18 mouse cellular contexts compared by ENCODE assay signal in genomic region chr10:3650561-3650960, GRCm38 (mm10).
"Had no signal": no experiment of that assay in that cellular context is flagged by ENCODE, and none has a peak within 500 bp of the region (broad histone marks: within the 10 kb centered on the region; RNA-seq: fewer than 3 reads in every experiment).

No protein-coding gene starts in this region.

- H3K4me1 ChIP-seq: midbrain, embryonic 10.5 days; midbrain, embryonic 13.5 days; midbrain, embryonic 15.5 days; neural tube, embryonic 13.5 days; neural tube, embryonic 15.5 days had no signal

- H3K9me3 ChIP-seq: midbrain, embryonic 10.5 days; midbrain, embryonic 13.5 days; midbrain, embryonic 15.5 days; neural tube, embryonic 13.5 days; neural tube, embryonic 15.5 days had no signal

- H3K4me3 ChIP-seq: midbrain, embryonic 10.5 days; midbrain, embryonic 13.5 days; midbrain, embryonic 15.5 days; myocyte; neural tube, embryonic 13.5 days; neural tube, embryonic 15.5 days had no signal

- H3K9ac ChIP-seq: lung, embryonic 14.5 days; midbrain, embryonic 13.5 days; midbrain, embryonic 15.5 days; neural tube, embryonic 13.5 days; neural tube, embryonic 15.5 days had no signal

- H3K27me3 ChIP-seq: midbrain, embryonic 13.5 days; midbrain, embryonic 15.5 days; neural tube, embryonic 13.5 days; neural tube, embryonic 15.5 days had no signal

- ATAC-seq: midbrain, embryonic 13.5 days; midbrain, embryonic 15.5 days had no signal

- H3K27ac ChIP-seq: midbrain, embryonic 10.5 days; midbrain, embryonic 13.5 days; midbrain, embryonic 15.5 days; neural tube, embryonic 13.5 days; neural tube, embryonic 15.5 days had no signal

- DNase-seq: lung, adult 18-20 months; lung, postnatal 14 days; lung, postnatal 4 days; retina, postnatal 1 day; right cerebral cortex, adult 18-20 months; right cerebral cortex, postnatal 25 days; right cerebral cortex, postnatal 4 days; spleen, adult 18-20 months; thymus, adult 18-20 months; thymus, postnatal 14 days; thymus, postnatal 36 days had no signal

- H3K36me3 ChIP-seq: midbrain, embryonic 10.5 days; midbrain, embryonic 13.5 days; midbrain, embryonic 15.5 days; neural tube, embryonic 13.5 days; neural tube, embryonic 15.5 days had no signal

- H3K4me2 ChIP-seq: lung, embryonic 14.5 days; midbrain, embryonic 13.5 days; midbrain, embryonic 15.5 days; neural tube, embryonic 13.5 days; neural tube, embryonic 15.5 days had no signal
